Mouse (Mus musculus): ENCODE measurements around the gene Stip1.
"Not testable (repeated sequence)": the region's sequence is repeated elsewhere in the genome, so short reads cannot be mapped to it uniquely, and the experiment has no call there.

The Stip1 gene

GRCm38 (mm10) chr19:7066034-7066827 lies 26.5 kb upstream of the Stip1 start:
- DNase-seq (ENCODE audit: extremely low read depth, low read depth): no peak

GRCm38 (mm10) chr19:7064571-7064970 lies 24.8 kb upstream of the Stip1 start:
- peak; percentile 61 for DNase-seq (ENCODE audit: extremely low read depth, low read depth)

DNA sequence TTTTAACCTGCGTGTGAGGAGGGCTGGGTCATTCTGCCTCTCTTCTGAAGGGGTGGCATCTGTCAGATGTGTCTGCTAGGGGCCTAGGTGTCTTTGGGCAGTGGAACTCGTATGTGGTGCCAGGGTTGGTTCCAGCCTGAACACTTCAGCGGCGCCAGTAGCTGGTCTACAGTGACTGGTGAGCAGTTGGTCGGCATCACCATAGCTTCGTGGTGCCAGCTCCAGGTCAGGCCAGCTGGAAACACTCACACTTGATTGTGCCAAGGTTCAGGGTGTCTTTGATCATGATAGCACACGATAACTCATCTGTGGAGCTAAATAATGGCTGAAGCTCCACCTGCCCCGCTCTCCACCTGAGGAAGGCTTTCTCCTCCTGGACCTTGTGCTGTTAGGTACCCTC lies 23.1 kb upstream of the Stip1 start:
- DNase-seq (ENCODE audit: extremely low read depth, low read depth): no peak

DNA sequence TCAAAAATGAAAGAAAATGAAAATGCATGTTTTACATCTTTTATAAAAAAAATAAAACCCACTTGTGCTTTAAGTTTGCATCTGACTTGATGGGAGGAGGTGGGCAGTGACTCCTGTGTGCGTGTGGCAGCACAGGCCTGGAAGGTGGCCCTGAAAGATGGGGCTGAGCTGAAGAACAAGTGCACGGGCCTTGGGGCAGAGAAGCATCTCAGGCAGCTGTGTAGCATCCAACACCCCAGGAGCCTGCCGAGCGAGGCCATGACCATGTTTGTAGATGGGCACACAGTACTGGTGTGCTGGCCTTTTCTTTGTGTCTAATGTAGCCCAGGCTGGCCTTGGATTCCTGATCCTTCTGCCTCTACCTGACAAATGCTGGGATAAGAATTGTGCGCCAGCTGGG lies 22.3 kb upstream of the Stip1 start:
- DNase-seq (ENCODE audit: extremely low read depth, low read depth): no peak

DNA sequence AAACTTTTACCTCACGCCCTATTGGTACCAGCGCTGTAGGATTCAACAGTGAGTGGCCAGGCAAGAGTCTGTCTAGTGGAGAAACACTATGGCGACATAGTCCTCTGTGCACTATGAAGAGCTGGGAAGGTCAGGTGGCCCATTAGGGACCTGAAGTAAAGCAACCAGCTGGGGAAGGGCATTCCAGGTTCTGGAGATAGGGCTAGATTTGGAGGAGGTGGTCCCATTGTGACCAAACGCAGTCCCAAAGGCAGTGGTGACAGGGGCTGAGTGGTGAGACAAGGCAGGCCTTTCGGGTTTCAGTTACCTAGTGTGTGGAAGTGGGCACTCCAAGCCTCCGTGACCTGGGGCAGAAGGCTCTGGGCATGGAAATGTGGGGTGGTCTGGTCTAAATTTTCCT lies 18.8 kb upstream of the Stip1 start:
- no peak for DNase-seq (ENCODE audit: extremely low read depth, low read depth)

DNA sequence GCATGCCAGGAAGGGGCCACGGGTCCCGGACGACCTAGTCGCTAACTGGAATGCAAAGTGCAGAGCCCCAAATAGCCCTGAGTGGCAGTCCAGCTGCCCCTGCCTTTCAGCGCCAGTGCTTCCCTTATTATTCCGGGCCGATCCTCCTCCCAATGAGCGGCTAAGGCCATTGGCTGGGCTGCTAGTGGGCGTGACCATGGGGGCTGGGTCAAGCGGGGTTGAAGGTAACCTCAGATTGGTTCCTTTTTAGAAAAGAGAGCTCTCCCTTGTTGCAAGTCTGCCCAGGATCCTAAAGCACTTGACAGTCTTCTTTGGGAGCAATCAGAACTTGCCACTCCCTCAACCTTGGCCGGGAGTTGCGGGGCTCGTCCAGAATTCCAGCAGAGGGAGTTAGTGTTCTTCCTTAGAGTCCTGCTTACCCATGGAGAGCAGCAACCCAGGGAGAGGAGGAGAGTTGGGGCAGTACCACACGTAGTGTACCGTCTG lies 18.0 kb upstream of the Stip1 start:
- DNase-seq (ENCODE audit: extremely low read depth, low read depth): peak; percentile 80

DNA sequence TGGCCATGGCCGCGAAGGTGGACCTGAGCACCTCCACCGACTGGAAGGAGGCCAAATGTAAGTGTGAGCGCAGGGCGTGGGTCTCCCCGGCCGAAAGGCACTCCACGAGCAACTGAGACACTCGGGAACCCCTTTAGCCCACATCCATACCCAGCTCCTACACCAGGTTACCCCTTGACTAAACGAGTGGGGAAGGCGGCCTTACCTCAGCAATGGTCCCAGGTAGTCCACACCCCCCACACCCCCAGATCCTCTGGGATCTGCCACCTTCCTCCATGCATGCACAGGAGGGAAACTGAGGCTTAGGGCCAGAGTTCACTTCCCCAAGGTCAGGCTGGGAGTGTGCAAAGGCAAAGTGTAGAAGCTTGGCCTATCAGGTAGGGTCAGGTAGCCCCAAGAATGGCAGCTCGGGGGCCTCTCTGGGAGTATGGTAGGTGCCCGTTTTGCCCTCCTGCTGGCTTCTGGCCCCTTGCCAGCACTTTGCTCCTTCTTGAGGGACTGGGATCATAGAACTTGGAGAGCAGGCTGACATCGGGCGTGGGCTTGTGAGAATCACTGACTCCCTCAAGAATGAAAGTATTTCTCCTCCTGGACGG lies 17.5 kb upstream of the Stip1 start:
- DNase-seq (ENCODE audit: extremely low read depth, low read depth): no peak

- peak; percentile 59 for DNase-seq (ENCODE audit: extremely low read depth, low read depth)
Observed at GRCm38 (mm10) chr19:7056248-7057087, 16.7 kb upstream of the Stip1 start, which contains the start of gene Macrod1. Macrod1 (plus strand) TSS chr19:7056810.

DNA sequence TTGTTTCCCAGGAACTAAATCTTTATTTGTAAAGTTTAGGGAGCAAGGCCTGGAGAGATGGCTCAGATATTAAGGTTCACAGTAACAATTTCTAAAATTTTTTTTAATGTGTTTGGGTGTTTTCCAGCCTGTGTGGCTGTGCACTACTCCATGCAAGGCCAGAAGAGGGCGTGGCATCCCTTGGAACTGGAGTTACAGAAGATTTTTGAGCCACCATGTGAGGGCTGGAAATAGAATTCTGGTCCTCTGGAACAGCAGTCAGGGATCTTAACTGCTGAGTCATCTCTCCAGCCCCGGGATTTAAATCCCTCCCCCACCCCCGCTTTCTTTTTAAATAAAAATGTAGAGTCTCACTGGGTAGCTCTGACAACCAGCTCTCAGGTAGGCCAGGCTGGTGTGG lies 15.4 kb upstream of the Stip1 start:
- no peak for DNase-seq (ENCODE audit: extremely low read depth, low read depth)

GRCm38 (mm10) chr19:7054772-7055171 lies 15.0 kb upstream of the Stip1 start:
- no peak for DNase-seq (ENCODE audit: extremely low read depth, low read depth)

DNA sequence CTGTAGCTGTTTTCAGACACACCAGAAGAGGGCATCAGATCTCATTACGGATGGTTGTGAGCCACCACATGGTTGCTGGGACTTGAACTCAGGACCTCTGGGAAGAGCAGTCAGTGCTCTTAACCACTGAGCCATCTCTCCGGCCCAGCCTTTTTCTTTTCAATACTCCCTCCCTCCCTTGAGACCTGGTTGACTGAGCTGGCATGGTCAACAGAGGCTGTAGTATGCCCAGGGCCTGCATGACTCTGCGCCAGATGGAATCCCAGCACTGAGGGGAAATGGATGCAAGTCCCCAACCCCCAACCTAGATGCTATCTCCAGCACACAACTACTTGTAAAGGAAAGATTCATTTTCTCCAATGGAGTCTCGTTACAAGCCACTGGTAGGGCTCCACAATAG lies 13.6 kb upstream of the Stip1 start:
- DNase-seq (ENCODE audit: extremely low read depth, low read depth): not testable (repeated sequence)

DNA sequence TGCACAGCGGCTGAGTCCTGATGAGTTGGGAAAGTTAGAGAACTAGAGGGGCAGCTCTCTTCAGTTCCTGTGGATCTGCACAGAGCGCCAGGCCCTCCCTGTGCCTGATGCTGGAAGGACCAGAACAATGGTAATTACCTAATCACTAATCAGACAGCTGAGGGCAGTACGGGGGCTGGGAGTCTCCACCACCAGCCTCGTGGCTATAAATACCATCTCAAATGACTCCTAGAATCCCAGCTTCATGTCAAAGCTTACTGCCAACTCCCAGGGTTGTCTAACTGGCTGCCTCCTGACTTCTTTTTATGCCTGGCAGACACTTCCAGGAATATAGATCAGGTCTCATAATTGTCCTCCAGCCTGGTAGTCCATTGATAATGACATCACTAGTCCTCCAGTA lies 4.9 kb upstream of the Stip1 start:
- DNase-seq (ENCODE audit: extremely low read depth, low read depth): no peak

DNA sequence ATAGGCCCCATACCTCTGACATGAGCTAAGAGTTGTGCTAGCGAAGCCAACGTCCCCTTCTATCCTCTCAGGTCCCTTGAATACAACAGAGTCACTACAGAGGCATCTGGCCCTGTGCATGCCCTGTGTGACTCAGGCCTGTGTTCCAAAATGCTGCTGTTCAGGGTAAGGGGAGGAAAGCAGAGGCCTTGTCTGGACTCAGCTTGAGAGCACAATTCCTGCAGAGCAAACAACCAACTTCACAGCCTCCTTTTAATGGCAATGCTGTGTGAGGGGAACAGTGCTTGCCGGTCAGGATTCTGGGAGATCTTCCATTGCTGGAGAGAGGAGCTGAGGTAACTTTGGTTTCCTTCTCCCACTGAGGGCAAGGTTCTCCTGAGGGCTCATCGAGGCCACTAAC lies 4.5 kb upstream of the Stip1 start:
- no peak for DNase-seq (ENCODE audit: extremely low read depth, low read depth)

DNA sequence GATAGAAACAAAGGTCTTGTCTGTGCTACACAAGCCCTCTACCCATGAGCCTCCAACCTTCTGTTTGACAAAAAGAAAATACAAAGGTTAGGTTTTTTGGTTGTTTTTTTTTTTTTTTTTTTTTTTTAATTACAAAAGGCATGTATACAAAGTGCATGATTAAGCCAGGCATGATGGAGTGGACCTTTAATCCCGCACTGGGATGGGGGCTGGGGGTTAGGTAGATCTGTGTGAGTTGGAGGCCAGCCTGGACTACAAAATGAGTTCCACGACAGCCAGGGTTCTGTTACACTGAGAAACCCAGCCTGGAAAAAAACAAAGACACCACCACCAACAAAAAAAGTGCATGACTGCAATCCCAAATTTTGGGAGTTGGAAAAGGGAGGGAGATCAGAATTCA lies 1.4 kb upstream of the Stip1 start:
- DNase-seq (ENCODE audit: extremely low read depth, low read depth): no peak

GRCm38 (mm10) chr19:7040637-7041130 lies 917 bp upstream of the Stip1 start:
- peak; percentile 45 for DNase-seq (ENCODE audit: extremely low read depth, low read depth)

DNA sequence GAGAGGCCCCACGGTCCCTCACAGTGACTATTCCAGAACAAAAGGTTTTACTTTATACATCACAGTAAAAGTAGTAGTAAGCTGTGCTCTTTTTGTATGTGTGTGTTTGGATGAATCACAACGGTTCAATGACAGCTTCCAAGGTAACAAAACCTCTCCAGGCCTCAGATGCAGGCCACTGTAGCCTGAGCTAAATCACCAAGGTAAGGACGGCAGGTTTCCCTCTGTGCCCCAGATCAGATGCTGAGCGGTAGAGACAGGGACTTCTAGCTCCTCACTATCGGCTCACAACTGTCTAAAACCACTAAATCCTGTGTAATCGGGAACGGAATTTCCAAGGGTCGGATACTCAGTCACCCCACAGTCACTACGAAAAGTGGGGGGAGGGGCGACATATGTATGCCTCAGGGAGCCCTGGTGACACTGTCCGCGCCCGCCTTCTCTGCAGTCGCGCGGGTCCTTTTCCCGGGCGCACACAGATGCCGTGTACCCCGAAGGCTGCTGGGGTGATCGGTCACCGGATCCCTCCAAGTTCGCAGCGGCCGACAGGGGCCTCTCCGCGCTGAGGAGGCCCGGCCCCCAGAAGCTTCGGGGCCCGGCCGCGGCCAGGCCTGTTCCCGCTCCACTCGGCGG lies 563 bp downstream of the Stip1 start:
- DNase-seq (ENCODE audit: extremely low read depth, low read depth): peak; percentile 22

DNA sequence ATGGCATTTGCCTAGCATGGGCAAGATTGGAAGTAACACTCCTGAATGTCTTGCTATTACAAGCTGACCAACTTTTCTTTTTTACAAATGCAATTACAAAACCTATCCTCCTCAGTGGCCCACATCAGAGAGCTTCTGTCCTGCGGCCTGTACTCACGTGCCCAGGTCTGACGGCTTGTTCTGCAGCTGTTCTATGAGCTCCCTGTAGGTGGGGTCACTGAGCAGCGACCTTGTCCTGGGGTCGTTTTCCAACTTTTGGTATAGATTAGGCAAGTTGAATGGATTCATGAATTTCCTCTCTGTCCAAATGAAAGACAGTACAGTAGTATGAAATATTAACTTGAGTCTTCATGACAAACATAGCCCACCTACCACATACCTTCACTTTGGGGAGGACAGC lies 5.8 kb downstream of the Stip1 start:
- DNase-seq (ENCODE audit: extremely low read depth, low read depth): no peak

DNA sequence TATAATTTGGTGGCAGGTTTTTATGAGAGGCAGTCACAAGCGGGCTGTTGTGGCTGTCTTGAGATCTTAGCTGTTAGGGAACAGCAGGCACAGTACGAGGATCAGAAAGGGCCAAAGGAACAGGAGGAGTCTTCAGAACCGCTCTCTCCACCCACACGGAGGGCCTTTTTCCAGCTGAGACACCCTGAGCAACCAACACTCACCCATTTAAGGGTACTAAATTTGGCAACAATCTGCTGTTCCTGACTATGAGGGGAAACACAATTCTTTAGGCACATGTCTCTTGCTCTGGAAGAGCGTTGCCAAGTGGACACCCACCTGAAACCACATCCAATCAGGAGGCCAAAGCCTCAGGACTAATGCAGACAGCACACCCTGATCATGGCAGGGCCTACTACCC lies 10.2 kb downstream of the Stip1 start:
- DNase-seq (ENCODE audit: extremely low read depth, low read depth): no peak

GRCm38 (mm10) chr19:7020224-7020641 lies 19.5 kb downstream of the Stip1 start:
- DNase-seq (ENCODE audit: extremely low read depth, low read depth): peak; percentile 82

GRCm38 (mm10) chr19:7019191-7019590 lies 20.6 kb downstream of the Stip1 start, which contains the start of gene Fermt3:
Fermt3 (minus strand) TSS chr19:7019469.
- peak; percentile 86 for DNase-seq (ENCODE audit: extremely low read depth, low read depth)

DNA sequence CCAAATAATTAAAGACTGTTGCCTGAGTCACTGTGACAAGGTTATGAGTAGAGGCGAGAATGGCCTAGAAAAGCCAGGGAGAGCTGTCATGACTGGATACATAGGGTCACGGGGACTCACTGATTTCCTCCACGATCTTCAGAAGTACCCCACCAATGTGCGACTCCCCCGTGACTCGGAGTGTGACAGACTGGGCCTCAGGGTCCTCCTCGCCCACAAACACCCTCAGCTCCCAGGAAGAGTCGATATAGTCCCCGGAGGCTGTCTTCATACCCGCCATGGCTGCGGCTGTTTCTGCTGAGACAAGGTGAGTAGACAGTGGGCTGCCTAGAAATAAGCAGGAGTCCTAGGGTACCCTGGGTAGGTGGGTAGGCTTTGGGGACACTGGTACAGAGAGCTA lies 21.2 kb downstream of the Stip1 start:
- DNase-seq (ENCODE audit: extremely low read depth, low read depth): no peak
